Mouse (Mus musculus): ENCODE measurements around the gene Cyp46a1. TPM values are rescaled to one million over a fixed set of nuclear protein-coding genes. Genes with fewer than 3 reads are reported as not detected.

Gene Cyp46a1
- total RNA-seq, 2 experiments from 2014 or later, result 159 to 175 TPM

DNA sequence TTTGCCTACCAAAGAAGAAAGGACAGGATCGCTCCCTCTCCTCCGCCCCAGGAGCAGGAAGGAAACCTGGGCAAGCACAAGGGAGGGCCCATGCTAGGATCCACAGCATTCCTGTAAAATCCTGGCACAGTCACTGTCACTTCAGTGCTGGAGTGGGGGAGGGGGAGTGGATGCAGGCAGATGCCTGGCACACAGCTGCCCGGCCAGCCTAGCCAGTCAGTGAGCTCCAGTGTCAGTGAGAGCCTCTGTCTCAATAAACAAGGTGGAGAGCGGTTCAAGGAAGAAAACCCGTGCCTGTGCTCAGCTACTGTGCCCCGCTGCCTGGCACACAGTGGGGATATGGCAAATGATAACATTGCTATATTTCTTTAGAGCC is 61.1 kb downstream of the Cyp46a1 start:
- DNase-seq (ENCODE audit: low spot score in 2 of 2), result no peak

DNA sequence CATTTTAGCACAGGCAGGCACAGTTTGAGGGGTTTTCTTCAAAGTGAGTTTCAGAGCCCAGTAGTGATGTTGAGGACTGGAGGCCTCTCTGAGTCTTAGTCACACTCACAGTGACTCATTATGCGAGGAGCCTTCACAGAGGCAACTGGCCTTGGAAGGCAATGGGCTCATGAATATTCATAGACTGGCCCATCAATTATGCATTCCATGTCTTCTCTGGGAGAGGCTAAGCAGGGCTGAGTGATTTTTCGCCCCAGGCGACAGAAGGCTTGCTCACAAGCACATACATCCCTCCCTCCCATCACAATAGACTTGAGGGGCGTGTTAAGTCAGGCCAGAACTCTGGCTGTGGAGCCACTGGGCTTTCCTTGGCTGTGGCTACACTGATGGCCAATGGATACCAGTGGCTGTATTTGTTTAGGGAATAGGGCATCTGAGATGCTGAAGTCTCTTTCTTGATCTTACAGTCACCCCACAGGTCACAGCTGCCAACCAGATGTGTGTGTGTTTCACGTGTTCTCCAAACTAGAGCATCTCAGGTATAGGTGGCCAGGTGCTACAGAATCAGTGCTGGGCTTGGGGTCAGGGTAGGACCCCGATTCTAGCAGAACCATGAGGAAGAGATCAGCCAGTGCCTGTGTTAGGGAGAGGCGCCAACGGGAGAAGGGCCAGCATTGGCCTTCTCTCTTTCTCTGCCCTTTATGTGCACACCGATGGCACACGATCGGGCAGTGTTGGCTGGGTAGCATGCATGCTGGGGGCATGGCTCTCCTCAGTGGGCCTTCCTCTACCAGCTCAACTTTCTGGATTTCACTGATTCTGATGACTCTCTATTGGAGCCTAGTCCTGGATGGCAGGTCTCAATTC is 62.1 kb downstream of the Cyp46a1 start:
- peak; percentile 30 to 74 for DNase-seq (ENCODE audit: low spot score in 2 of 2)

DNA sequence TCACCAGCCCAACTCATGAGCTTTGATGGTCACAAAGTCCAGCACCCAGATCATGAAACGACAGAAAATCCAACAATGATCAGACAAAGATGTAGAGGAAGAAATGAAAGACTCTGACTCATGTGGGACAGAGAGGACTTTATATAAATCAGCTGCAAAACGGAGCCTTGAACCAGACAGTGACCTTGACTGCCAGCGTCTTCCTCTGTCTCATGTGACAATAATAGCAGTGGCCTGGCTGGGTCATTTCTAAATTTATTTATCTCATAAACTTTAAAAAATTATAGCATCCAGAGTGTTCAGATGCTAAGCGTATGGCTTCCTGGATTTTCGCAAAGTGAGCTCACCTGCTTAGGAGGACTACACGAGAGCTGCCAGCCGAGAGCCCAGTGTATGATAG is 64.5 kb downstream of the Cyp46a1 start:
- DNase-seq (ENCODE audit: low spot score in 2 of 2), result no peak

DNA sequence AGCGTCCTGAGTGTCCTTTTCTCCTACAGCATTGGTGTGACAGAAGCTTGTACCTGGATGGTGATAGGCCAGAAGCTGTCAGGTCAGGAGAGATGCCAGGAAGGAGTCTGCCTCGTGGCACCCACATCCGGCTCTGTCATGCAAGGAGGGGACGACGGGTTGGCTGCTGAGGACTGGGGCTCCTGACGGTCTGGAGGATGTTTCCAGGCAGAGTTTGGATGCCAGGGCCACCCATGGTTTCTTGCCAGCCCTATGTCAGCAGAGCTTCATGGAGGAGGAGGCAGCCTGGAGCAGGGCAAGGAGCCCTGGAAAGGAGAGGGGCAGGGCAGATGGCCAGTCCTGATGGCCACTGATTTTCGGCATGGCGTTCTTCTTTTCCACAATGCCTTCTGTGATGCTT is 65.0 kb downstream of the Cyp46a1 start:
- no peak for DNase-seq (ENCODE audit: low spot score in 2 of 2)

DNA sequence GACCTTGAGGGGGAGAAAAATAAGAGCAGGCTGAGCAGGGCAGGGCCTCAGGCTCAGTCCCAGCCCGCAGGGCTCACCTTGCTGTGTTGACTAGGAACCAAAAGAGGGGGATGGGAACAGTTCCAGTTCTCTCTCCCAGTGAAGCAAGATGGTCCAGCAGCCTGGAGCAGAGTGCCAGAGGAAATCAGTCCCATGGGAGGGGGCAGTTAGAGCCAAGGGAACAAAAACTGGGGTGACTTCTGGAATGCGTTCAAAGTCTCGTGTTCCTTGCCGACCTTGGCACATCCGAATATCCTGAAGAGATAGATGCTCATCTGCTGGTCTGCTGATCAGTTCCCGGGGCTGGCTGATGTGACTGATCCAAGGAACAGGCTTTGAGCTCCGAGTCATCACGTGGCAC is 66.8 kb downstream of the Cyp46a1 start:
- no peak for DNase-seq (ENCODE audit: low spot score in 2 of 2)

DNA sequence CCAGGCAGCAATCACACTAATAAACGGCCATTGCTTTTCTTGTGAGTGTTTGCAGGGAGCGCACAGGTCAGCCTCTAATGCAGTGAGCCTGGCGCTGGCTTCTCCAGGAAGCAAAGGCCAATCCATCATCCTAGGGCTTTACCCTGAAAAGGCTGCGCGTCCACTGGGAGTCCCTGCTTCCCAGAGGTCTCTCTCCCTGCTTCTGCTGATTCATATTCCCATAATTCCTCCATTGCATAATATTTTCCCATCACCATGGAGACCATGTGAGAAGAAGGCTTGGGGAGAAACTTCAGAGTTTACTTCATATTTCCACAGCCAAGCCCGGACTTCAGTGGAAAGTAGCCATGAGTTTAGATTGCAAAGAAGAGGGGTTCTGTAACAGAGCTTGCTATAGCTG is 69.8 kb downstream of the Cyp46a1 start:
- DNase-seq (ENCODE audit: low spot score in 2 of 2), result peak in 1 of 2 experiments; percentile 37

DNA sequence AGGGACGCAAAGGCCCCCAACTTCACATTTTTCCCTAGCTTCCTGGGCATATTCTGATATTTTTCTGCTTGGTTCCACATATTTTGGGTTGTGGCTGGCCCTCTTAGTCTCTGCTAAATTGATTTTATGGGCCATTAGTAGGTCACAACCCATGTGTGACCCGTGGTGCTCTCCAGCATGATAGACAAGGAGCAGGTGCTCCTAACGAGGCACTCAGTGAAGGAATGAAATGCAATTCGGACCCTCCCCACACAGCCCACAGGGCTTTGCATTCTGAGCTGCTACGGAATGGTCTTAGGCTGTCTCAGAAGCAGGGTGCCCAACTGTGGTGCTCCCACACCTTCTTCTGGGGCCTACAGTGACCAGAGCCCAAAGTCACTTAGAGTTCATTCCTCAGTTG is 74.9 kb downstream of the Cyp46a1 start:
- DNase-seq (ENCODE audit: low spot score in 2 of 2), result no peak

DNA sequence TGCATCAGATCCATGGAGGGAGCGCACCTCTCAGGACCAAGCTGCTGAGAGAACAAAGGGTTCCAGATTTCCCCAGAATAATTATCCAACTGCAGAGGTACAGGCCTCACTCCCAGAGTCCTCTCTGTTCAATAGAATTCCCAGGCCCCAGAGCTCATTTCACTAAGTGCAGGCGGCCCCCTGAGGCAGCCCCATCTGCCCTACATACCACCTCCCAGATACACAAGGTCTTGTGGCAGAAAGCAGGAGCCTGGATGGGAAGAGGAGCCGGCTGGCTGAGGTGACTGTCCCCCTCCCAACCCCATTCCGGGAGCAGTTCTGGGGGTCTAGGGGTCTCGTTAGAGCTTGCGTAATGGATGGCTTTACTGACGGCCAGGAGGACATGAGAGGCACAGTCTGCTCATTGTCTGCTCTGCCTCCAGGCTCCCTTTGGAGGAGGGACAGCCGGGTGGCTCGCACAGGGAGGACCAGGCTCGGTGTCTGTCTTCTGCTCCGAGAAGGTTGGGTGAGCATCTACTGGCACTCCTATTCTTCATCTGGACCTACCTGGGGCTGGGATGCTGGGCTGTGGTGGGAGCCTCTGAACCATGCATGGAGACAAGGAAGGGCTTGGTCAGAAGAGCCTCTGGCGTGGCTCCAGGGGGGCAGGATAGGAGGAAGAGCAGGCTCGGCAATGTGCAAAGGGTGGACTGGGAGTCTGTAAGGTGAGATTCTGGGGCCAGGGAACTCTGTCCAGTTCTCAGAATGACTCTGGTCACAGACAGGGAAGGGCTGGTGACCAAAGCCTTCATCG is 76.4 kb downstream of the Cyp46a1 start:
- DNase-seq (ENCODE audit: low spot score in 2 of 2), result no peak

Other genes starting within 250 kb of the Cyp46a1 start
- 100 to 1,000 TPM; 155 to 162 TPM for gene Setd3, start 155.1 kb upstream of the Cyp46a1 start, total RNA-seq (2021)
- 10 to 100 TPM; 31.6 to 34.3 TPM for gene Ccnk, start 154.8 kb upstream of the Cyp46a1 start, total RNA-seq (2021)
- gene Ccdc85c, start 59.0 kb upstream of the Cyp46a1 start, total RNA-seq (2021), result 10 to 100 TPM; 66.1 to 72.5 TPM
- 1 to 10 TPM; 6.1 to 6.4 TPM for gene Hhipl1, start 28.1 kb upstream of the Cyp46a1 start, total RNA-seq (2021)
- 10 to 100 TPM; 46.1 to 50.2 TPM for gene Eml1, start 36.6 kb downstream of the Cyp46a1 start, total RNA-seq (2021)
- gene Evl, start 220.3 kb downstream of the Cyp46a1 start, total RNA-seq (2021), result 100 to 1,000 TPM; 184 to 192 TPM

Data from layer of hippocampus, adult 18-20 months (tissue).